Mouse (Mus musculus) midbrain, embryonic 11.5 days (tissue): ENCODE measurements at regions not wholly inside any gene's neighbourhood (a gene's known extent, or its start where the extent isn't known, plus 50 kb on each side); places are given as distances from the start of the nearest gene placed in this dataset.

Experiments used
- ATAC-seq: fragments of 200-750 bp; cut with Nextera tagmentation; 2 replicates; pipeline ENCODE4 v1.8.0; 2017; ENCODE audit warnings: moderate TSS enrichment, moderate library complexity; ENCODE audit not compliant: low FRiP score
- DNase-seq: peaks from one replicate; pipeline ENCODE4 v3.0.0; 2015; ENCODE audit warnings: low spot score; ENCODE audit errors: missing footprints
- H3K27ac ChIP-seq: fragments of 300-500 bp; sonication (generic); 2 replicates; pipeline ENCODE4 v1.5.1; 2014; ENCODE audit warnings: low read depth, low read length
- H3K27me3 ChIP-seq: fragments of 300-500 bp; sonication (generic); 2 replicates; pipeline ENCODE4 v1.6.1; 2014; ENCODE audit warnings: mild to moderate bottlenecking, low read length, moderate library complexity, mixed read lengths; ENCODE audit not compliant: control insufficient read depth, insufficient read depth
- H3K36me3 ChIP-seq: fragments of 300-500 bp; sonication (generic); 2 replicates; pipeline ENCODE4 v1.6.1; 2014; ENCODE audit warnings: mild to moderate bottlenecking, low read length, moderate library complexity, mixed read lengths; ENCODE audit not compliant: control insufficient read depth, insufficient read depth
- H3K4me1 ChIP-seq: fragments of 300-500 bp; sonication (generic); 2 replicates; pipeline ENCODE4 v1.6.1; 2014; ENCODE audit warnings: low read length; ENCODE audit not compliant: control insufficient read depth, insufficient read depth
- H3K4me2 ChIP-seq: fragments of 300-500 bp; sonication (generic); 2 replicates; pipeline ENCODE4 v1.6.1; 2014; ENCODE audit warnings: mild to moderate bottlenecking, moderate library complexity
- H3K4me3 ChIP-seq: fragments of 300-500 bp; sonication (generic); 2 replicates; pipeline ENCODE4 v1.5.1; 2014; ENCODE audit warnings: low read depth, low read length
- H3K9ac ChIP-seq: fragments of 300-500 bp; sonication (generic); 2 replicates; pipeline ENCODE4 v1.6.1; 2014; ENCODE audit warnings: low read length
- H3K9me3 ChIP-seq: fragments of 300-500 bp; sonication (generic); 2 replicates; pipeline ENCODE4 v1.6.1; 2016; ENCODE audit warnings: low read length; ENCODE audit not compliant: control insufficient read depth
- WGBS: fragments of 180-500 bp; shearing (Covaris S2); extraction: QIAGEN DNeasy Blood & Tissue Kit; methylation state at CpG from one replicate; pipeline ENCODE4 v1.1.7; 2014; 5-methylcytosine and 5-hydroxymethylcytosine counted together

DNA sequence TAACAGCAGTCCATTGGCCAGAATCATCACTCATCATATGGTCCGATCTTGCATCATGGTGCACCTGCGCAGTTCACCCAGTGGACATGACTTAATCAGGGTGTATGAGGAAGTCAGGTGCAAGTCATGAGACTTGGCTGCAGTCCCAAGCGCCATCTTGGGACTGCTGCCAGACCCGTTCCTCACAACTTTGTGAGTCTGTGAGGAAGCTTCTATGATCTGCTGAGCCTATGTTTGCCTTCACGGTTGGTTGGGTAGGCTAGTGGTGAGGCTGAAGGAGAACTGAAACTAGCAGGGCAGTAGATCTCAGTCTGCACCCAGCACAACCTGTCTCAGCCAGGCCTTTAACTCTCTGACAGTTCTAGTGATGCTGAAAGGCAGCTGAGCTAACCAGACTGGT lies 250.2 kb upstream of the 2610001J05Rik start:
- no peaks in the 10 kb centered on the region for H3K4me1 ChIP-seq
- no peak overlapping the region for H3K4me2 ChIP-seq
- H3K27me3 ChIP-seq = no peaks in the 10 kb centered on the region
- H3K27ac ChIP-seq = no peak overlapping the region
- no peak for DNase-seq
- H3K36me3 ChIP-seq = no peaks in the 10 kb centered on the region
- H3K9me3 ChIP-seq = no peaks in the 10 kb centered on the region
- H3K4me3 ChIP-seq = no peak overlapping the region
- ATAC-seq = no peak
- 92% methylated on average over 5 of the region's 5 CpGs for WGBS
- no peak overlapping the region for H3K9ac ChIP-seq

DNA sequence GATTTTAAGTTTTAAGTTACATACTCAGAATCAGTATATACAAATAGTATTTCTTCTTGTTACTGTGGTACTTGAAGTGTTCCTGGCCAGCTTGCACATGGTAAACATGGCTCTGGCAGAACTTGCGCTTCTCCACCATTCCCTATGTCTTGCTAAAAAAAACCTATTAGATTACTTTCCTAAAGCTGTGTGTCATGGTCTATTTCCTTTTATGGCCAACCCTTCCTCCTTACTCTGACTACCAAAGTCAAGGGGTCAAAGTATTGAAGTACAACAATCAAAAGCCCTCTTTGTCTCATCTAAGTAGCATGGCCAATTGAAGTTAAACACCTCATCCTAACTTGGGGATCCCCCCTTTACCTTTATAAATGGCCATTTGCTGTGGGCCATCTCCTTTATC lies 223.6 kb upstream of the 2610001J05Rik start:
- Histone ChIP-seq H3K9me3 (no peaks in the 10 kb centered on the region), H3K4me3 (no peak overlapping the region), H3K27ac (no peak overlapping the region), H3K4me1 (no peaks in the 10 kb centered on the region), H3K36me3 (no peaks in the 10 kb centered on the region), H3K27me3 (no peaks in the 10 kb centered on the region), H3K9ac (no peak overlapping the region), H3K4me2 (no peak overlapping the region)
- ATAC-seq = no peak
- WGBS = 77% methylated on average over 1 of the region's 1 CpGs
- no peak for DNase-seq

DNA sequence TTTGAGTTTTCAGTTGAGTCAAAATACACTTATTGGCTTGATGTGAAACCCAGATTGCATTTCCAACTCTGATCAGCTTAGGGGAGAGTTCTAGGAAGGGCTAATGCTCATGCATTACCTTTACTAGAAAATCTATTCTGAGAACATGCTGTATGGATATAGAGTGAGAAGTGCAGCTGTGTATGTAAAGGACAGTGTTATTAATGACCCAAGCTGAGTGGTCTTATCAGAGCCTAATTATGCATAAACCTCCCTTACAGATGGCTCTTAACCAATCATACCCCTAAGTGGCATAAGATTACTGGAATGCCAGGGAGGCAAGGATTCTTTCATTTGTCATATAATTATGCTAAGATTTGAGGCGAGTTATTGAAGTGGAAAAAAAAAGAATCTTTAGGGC lies 210.6 kb upstream of the 2610001J05Rik start:
- Histone ChIP-seq H3K9ac (no peak overlapping the region), H3K4me2 (no peak overlapping the region), H3K27ac (no peak overlapping the region), H3K4me1 (no peaks in the 10 kb centered on the region), H3K36me3 (no peaks in the 10 kb centered on the region), H3K27me3 (no peaks in the 10 kb centered on the region), H3K9me3 (no peaks in the 10 kb centered on the region), H3K4me3 (no peak overlapping the region)
- 66% methylated on average over 1 of the region's 1 CpGs for WGBS
- ATAC-seq (no peak), DNase-seq (no peak)

DNA sequence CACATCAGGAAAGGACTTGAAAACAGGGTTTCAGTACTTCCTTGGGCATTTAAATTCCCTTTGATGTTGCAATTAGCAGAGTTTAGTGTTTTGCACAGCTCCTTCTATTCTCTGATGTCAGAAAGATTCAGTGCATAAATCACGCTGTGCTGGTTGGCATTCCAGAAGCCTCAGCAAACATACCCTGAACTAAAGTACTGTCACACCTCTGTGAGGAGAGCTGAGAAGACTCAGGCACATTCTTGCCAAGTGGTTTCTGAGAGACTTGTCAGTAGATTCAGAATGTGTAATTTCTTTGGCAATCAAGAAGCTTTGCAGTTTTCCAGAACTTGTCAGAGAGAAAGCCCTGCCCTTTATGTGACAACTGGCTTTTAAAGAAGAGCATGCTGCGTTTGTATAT lies 192.4 kb upstream of the 2610001J05Rik start:
- Histone ChIP-seq H3K36me3 (no peaks in the 10 kb centered on the region), H3K4me3 (no peak overlapping the region), H3K4me2 (no peak overlapping the region), H3K9me3 (no peaks in the 10 kb centered on the region), H3K27me3 (no peaks in the 10 kb centered on the region), H3K9ac (no peak overlapping the region), H3K4me1 (no peaks in the 10 kb centered on the region), H3K27ac (no peak overlapping the region)
- ATAC-seq (no peak), DNase-seq (no peak)
- 82% methylated on average over 2 of the region's 2 CpGs for WGBS

DNA sequence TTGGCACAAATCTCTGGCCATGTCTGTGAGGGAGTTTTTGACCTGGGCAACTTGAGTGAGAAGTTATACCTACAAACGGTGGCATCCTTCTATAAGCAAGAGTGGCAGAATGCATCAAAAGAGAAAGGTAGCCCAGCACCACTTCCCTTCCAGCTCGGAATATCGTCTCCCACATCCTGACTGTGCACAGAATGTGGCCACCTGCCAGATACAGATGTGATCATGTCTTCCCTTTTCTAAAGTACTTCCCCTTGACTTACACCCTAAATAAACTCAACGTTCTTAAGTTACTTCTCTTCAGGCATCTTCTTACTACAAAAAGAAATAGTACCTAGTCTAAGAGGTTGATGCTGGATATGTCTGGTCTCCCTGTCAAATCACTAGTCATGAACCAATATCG lies 175.2 kb upstream of the 2610001J05Rik start:
- WGBS = 90% methylated on average over 5 of the region's 5 CpGs
- no peak overlapping the region for H3K4me3 ChIP-seq
- ATAC-seq (no peak), DNase-seq (no peak)
- no peaks in the 10 kb centered on the region for H3K27me3 ChIP-seq
- no peak overlapping the region for H3K27ac ChIP-seq
- H3K36me3 ChIP-seq = no peaks in the 10 kb centered on the region
- no peaks in the 10 kb centered on the region for H3K4me1 ChIP-seq
- no peak overlapping the region for H3K9ac ChIP-seq
- no peaks in the 10 kb centered on the region for H3K9me3 ChIP-seq
- H3K4me2 ChIP-seq = no peak overlapping the region

DNA sequence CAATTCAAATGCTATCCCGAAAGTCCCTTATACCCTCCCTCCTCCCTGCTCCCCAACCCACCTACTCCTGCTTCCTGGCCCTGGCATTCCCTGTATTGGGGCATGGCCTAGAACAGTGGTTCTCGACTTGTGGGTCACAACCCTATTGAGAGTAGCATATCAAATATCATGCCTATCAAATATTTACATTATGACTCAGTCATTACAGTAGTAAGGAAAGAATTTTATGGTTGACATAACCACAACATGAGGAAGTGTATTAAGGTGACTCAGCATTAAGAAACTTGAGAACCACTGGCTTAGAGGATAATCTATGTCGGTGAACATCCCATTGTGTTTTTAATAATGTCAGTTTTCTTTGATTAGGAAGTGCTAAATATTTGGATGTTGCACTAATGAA lies 173.3 kb upstream of the 2610001J05Rik start:
- Histone ChIP-seq H3K9me3 (no peaks in the 10 kb centered on the region), H3K27me3 (no peaks in the 10 kb centered on the region), H3K36me3 (no peaks in the 10 kb centered on the region), H3K4me1 (no peaks in the 10 kb centered on the region), H3K4me3 (no peak overlapping the region), H3K27ac (no peak overlapping the region), H3K4me2 (no peak overlapping the region), H3K9ac (no peak overlapping the region)
- DNase-seq = no peak
- 76% methylated on average over 3 of the region's 3 CpGs for WGBS
- no peak for ATAC-seq

DNA sequence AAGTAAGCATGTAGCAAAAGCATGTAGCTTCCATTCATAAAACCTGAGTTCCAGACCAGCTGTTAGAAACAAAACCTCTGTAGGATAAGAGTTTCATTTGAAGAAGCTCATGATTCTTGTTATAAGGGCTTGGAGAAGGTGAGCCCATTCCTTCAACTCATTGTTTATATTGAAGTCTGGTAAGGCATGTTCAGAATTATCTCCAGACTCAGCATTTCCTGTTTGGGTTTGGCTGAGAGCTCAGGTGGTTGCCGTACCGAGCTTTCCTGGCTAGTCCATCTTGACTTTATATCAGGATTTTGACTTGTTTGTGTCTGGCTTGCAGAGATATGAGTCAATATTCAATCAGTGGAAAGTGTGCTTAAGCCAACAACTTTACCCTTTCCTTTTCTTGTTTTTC lies 154.6 kb upstream of the 2610001J05Rik start:
- no peak for DNase-seq

DNA sequence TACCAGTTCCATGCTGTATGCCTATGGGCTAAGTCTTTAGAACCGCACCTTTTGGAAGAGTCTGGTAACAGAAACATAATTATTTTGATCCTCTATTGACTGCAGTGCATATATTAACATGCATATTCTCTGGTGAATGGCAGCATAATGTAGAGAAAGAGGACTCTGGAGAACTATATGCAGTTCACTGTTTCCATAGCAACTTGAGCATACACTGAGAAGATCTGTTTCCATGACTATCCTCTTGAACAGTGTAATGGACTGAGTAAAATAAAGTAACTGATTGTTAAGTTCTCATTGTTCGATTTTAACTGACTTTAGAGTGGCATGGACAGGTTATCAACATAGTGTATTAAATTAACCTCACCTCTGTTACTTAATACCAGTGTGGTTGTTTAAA lies 147.6 kb upstream of the 2610001J05Rik start:
- DNase-seq = no peak
- H3K4me3 ChIP-seq = no peak overlapping the region
- peaks cover 2% of the 10 kb centered on the region; the same call in 1 of the 2 replicates for H3K4me1 ChIP-seq
- no peaks in the 10 kb centered on the region for H3K27me3 ChIP-seq
- peak; percentile 93 for ATAC-seq
- no peak overlapping the region for H3K4me2 ChIP-seq
- no peak overlapping the region for H3K9ac ChIP-seq
- no peaks in the 10 kb centered on the region for H3K9me3 ChIP-seq
- 74% methylated on average over 2 of the region's 2 CpGs for WGBS
- H3K27ac ChIP-seq = no peak overlapping the region
- H3K36me3 ChIP-seq = no peaks in the 10 kb centered on the region

More for the DNA sequence above, 154.6 kb upstream of the 2610001J05Rik start:
- Histone ChIP-seq H3K9ac (no peak overlapping the region), H3K4me2 (no peak overlapping the region), H3K27ac (no peak overlapping the region), H3K27me3 (no peaks in the 10 kb centered on the region), H3K4me3 (no peak overlapping the region), H3K4me1 (no peaks in the 10 kb centered on the region), H3K36me3 (no peaks in the 10 kb centered on the region), H3K9me3 (no peaks in the 10 kb centered on the region)
- no peak for ATAC-seq
- WGBS = 76% methylated on average over 2 of the region's 2 CpGs

DNA sequence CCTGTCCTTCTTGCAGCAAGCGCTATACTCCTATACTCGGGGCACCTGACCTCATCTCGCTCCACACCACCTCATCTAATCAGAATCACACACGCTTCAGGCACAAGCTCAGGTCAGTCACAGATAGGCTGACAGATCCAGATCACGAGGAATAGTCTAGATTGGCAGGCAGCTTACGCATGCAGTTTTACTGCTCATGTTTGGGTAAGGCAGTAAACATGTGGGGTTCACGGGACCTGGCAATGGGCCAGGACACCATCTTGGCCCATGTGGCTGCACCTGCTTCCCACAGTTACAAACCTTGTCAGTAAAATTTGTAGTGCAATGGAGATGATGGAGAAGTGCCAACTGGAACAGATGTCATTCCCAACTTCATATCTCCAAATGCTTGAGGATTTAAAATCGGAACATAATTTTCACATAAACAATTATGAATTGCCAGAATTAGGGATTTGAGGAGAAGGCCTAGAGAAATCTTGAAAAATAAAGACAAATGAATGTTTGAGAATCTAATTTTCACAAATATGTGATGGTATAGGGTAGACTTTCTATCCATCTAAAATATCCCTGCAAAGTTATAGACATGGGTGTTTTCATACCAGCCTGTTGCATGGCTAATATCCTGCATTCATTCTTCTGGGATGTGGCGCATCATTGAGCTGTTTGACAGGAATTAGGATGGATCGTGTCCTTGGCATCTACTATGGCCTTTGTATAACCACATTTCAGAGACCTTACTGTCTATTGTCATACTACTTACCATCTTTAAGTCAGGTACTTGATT lies 111.5 kb upstream of the 2610001J05Rik start:
- Histone ChIP-seq H3K36me3 (no peaks in the 10 kb centered on the region), H3K4me3 (no peak overlapping the region), H3K9ac (no peak overlapping the region), H3K27me3 (no peaks in the 10 kb centered on the region), H3K4me1 (no peaks in the 10 kb centered on the region), H3K9me3 (no peaks in the 10 kb centered on the region), H3K4me2 (no peak overlapping the region), H3K27ac (no peak overlapping the region)
- WGBS = 91% methylated on average over 10 of the region's 10 CpGs
- DNase-seq = no peak
- no peak for ATAC-seq
